Mouse (Mus musculus) 3134 (cell line): Measurements from ENCODE around the gene Ncoa1.
"Not testable (repeated sequence)": the region's sequence is repeated elsewhere in the genome, so short reads cannot be mapped to it uniquely, and the experiment has no call there.

Experiments
- DNase-seq: peaks from one replicate; pipeline ENCODE4 v3.0.0-alpha.2; 2011; ENCODE audit warnings: low spot score; ENCODE audit not compliant: insufficient read length; ENCODE audit errors: extremely low read depth

Gene Ncoa1

GRCm38 (mm10) chr12:4403206-4403605 is 73.8 kb downstream of the Ncoa1 start:
- no peak for DNase-seq

- no peak for DNase-seq
Observed at GRCm38 (mm10) chr12:4396221-4396620, 80.8 kb downstream of the Ncoa1 start.

GRCm38 (mm10) chr12:4392590-4392989 is 84.4 kb downstream of the Ncoa1 start:
- no peak for DNase-seq

- DNase-seq: no peak
Observed at GRCm38 (mm10) chr12:4392074-4392473, 84.9 kb downstream of the Ncoa1 start.

- no peak for DNase-seq
Observed at GRCm38 (mm10) chr12:4391256-4391655, 85.7 kb downstream of the Ncoa1 start.

- DNase-seq: no peak
Observed at GRCm38 (mm10) chr12:4390721-4391120, 86.3 kb downstream of the Ncoa1 start.

GRCm38 (mm10) chr12:4386077-4386719 is 90.8 kb downstream of the Ncoa1 start:
- DNase-seq: no peak

- no peak for DNase-seq
Observed at GRCm38 (mm10) chr12:4383061-4383460, 93.9 kb downstream of the Ncoa1 start.

- DNase-seq: no peak
Observed at GRCm38 (mm10) chr12:4379298-4379957, 97.6 kb downstream of the Ncoa1 start.

GRCm38 (mm10) chr12:4376475-4376874 is 100.5 kb downstream of the Ncoa1 start:
- DNase-seq: no peak

- no peak for DNase-seq
Observed at GRCm38 (mm10) chr12:4374816-4375493, 102.0 kb downstream of the Ncoa1 start.

- no peak for DNase-seq
Observed at GRCm38 (mm10) chr12:4371406-4371805, 105.6 kb downstream of the Ncoa1 start.

- no peak for DNase-seq
Observed at GRCm38 (mm10) chr12:4365951-4366350, 111.0 kb downstream of the Ncoa1 start.

GRCm38 (mm10) chr12:4359475-4359874 is 117.5 kb downstream of the Ncoa1 start:
- no peak for DNase-seq

GRCm38 (mm10) chr12:4358653-4359052 is 118.3 kb downstream of the Ncoa1 start:
- not testable (repeated sequence) for DNase-seq

GRCm38 (mm10) chr12:4358100-4358499 is 118.9 kb downstream of the Ncoa1 start:
- DNase-seq: no peak

GRCm38 (mm10) chr12:4356834-4357445 is 120.0 kb downstream of the Ncoa1 start:
- DNase-seq: no peak

GRCm38 (mm10) chr12:4355019-4355730 is 121.8 kb downstream of the Ncoa1 start:
- no peak for DNase-seq

GRCm38 (mm10) chr12:4343216-4343615 is 133.8 kb downstream of the Ncoa1 start:
- DNase-seq: no peak

- no peak for DNase-seq
Observed at GRCm38 (mm10) chr12:4342087-4342486, 134.9 kb downstream of the Ncoa1 start.
